Mouse (Mus musculus): ENCODE measurements around the gene Lcmt1.

DNA sequence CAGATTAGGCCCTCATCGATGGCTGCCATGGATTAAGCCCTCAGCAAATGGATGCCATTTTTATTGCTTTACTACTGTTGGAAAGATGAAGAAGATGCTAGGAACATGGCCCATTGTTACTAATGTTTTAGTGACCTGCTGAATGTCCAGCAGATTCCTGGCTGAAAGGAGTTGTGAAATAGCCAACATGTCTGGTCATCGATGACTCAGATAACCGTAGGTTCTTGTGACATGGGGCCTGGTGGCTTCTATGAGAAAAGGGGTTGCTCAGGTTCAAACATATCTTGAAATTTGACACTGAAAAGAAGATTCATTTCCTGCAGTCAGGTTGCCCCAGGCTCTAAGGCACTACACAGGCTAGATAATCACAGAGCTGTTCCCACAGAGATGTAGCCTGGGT lies 85.5 kb downstream of the Lcmt1 start:
- TF ChIP-seq CTCF (IDR thresholded peaks at IDR 0.05; ENCODE audit: low read depth) (no peak), EP300 (optimal IDR thresholded peaks at IDR 0.05) (no peak)

Data from stomach, postnatal 0 days (tissue).